Mouse (Mus musculus) cortical plate, adult 2 months (tissue): Measurements from ENCODE around the gene Alox5ap. TPM values are rescaled to one million over a fixed set of nuclear protein-coding genes. Genes with fewer than 3 reads are reported as not detected.

Experiments
- H3K27ac ChIP-seq: fragments of 200-500 bp; 2 replicates; pipeline ENCODE4 v1.5.1; 2012; ENCODE audit warnings: low read length, control low read depth, inconsistent platforms; ENCODE audit not compliant: insufficient read depth
- H3K4me1 ChIP-seq: fragments of 200-500 bp; 2 replicates; pipeline ENCODE4 v1.6.1; 2011; ENCODE audit warnings: low read length; ENCODE audit not compliant: control insufficient read depth, insufficient read depth
- H3K4me3 ChIP-seq: fragments of 200-500 bp; 2 replicates; pipeline ENCODE4 v1.5.1; 2011; ENCODE audit warnings: mild to moderate bottlenecking, low read length, control low read depth; ENCODE audit not compliant: insufficient read depth
- CTCF ChIP-seq: fragments of 200-500 bp; IDR thresholded peaks from 2 replicates; pipeline ENCODE4 v1.5.1; 2011; ENCODE audit warnings: mild to moderate bottlenecking, control low read depth, low read length; ENCODE audit not compliant: insufficient read depth; ENCODE audit errors: extremely low read depth
- POLR2A ChIP-seq: fragments of 200-500 bp; IDR thresholded peaks from 2 replicates; pipeline ENCODE4 v1.6.1; 2011; ENCODE audit warnings: mild to moderate bottlenecking, low read length, control low read depth; ENCODE audit not compliant: insufficient read depth; ENCODE audit errors: extremely low read depth
- polyA plus RNA-seq: library from polyadenylated mRNA; depleted of rRNA; stranded (reverse); fragments of >200 nt; gene quantifications from 2 replicates; pipeline ENCODE4 v1.2.3, GENCODE M21; 2012

The Alox5ap gene
- polyA plus RNA-seq, 1 experiment, result 18.0 TPM

DNA sequence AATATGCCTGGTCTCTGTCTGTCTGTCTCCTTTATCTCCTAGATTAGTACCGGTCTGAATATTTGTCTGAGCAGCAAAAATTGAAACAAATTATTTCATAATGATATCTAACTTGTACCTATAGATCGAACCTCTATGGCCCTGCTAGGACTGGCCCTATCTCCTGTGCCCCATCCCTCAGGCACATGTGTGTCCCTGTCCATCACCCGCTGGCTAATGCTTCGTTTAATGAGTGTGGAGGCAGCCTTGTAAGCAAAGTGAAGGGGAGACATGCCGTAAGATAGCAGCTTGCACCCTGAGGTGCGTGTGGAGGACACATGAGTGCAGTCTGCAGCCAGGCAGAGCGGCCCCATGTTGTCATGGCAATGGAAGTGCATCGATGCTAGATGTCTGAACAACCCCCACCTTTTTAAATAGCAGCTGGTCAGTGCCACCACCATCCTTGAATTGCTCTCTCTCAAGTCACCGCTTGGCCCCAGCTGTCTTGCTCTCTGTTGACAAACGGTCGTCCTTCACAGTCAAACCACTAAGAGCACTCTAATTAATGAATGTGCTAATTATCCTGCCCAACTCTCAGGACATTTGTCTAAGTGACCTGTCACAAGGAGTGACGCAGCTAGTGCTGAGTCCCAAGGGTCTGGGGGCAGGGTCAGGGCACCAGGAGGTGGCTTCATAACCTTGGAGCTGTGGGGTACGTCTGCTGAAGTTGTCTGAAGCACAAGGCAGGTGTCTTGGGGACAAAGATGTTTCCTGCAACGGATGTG lies 6.9 kb upstream of the Alox5ap start:
- H3K27ac ChIP-seq, result no peak overlapping the region
- peaks cover 2% of the 10 kb centered on the region; the same call in 1 of the 2 replicates for H3K4me1 ChIP-seq
- no peak overlapping the region for H3K4me3 ChIP-seq
- TF ChIP-seq CTCF (no peak), POLR2A (no peak)

GRCm38 (mm10) chr5:149259093-149259492 lies 5.5 kb upstream of the Alox5ap start:
- no peak overlapping the region for H3K27ac ChIP-seq
- H3K4me1 ChIP-seq, result peaks cover 2% of the 10 kb centered on the region; the same call in 1 of the 2 replicates
- TF ChIP-seq CTCF (no peak), POLR2A (no peak)

GRCm38 (mm10) chr5:149261449-149261848 lies 3.1 kb upstream of the Alox5ap start:
- TF ChIP-seq CTCF, result no peak
- no peak overlapping the region for H3K4me3 ChIP-seq
- H3K27ac ChIP-seq, result no peak overlapping the region
- H3K4me1 ChIP-seq, result peaks cover 2% of the 10 kb centered on the region; the same call in 1 of the 2 replicates

More at GRCm38 (mm10) chr5:149259093-149259492, 5.5 kb upstream of the Alox5ap start:
- no peak overlapping the region for H3K4me3 ChIP-seq

GRCm38 (mm10) chr5:149261866-149262265 lies 2.7 kb upstream of the Alox5ap start:
- TF ChIP-seq CTCF (0 out of 2 replicates have a peak, but pooled peaks have one; percentile 3), POLR2A (no peak)
- H3K4me1 ChIP-seq, result peaks cover 2% of the 10 kb centered on the region; the same call in 1 of the 2 replicates
- H3K4me3 ChIP-seq, result no peak overlapping the region
- H3K27ac ChIP-seq, result no peak overlapping the region

- no peak overlapping the region for H3K27ac ChIP-seq
- H3K4me1 ChIP-seq, result no peaks in the 10 kb centered on the region
- TF ChIP-seq POLR2A, result no peak
- TF ChIP-seq CTCF, result no peak
- H3K4me3 ChIP-seq, result no peak overlapping the region
Observed at GRCm38 (mm10) chr5:149264878-149265279, 312 bp downstream of the Alox5ap start.

DNA sequence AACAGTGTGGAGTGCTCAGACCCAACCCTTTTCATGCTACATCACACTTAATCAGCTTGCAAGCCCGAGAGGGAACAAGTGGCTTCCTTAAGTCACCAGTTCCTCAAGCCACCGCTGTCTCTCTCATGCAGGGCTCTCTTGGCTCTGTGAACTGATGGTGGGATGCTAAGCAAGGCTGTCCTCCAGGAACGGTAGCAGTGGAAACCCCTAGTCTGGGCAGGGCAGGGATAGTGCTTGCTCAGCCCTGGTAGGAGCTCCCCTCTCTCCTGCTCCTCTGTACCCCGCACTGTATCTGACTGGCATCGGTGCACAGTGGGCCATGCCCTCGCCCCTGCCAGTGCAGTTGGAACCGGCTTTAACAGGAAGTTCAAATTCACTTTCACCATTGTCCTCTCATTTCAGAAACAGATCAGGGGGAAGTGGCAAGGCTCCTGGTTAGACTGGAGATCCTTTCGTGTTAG lies 2.2 kb downstream of the Alox5ap start:
- H3K4me3 ChIP-seq, result no peak overlapping the region
- no peak overlapping the region for H3K27ac ChIP-seq
- no peaks in the 10 kb centered on the region for H3K4me1 ChIP-seq
- TF ChIP-seq CTCF (no peak), POLR2A (no peak)

DNA sequence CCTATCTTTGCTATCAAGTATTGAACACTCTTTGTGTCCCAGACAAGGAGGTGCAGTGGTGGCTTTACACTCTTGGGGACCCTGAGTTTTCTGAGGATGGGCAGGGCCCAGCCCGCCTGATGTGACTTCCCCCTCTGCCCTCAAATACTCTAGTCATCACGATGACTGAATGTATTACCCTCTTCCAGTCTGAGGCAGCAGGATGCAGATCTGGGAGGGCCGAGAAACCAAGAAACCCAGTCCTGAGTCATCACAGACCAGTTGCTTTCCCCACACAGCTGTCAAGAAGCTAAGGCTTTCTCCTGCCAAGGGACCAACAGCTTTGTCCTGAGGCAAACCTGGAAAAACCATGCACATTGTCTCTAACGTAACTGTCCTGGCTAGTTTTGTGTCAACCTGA lies 2.9 kb downstream of the Alox5ap start:
- no peak overlapping the region for H3K27ac ChIP-seq
- no peaks in the 10 kb centered on the region for H3K4me1 ChIP-seq
- H3K4me3 ChIP-seq, result no peak overlapping the region
- TF ChIP-seq CTCF (no peak), POLR2A (no peak)

- TF ChIP-seq CTCF, result no peak
- Histone ChIP-seq H3K4me3 (no peak overlapping the region), H3K27ac (no peak overlapping the region), H3K4me1 (no peaks in the 10 kb centered on the region)
Observed at GRCm38 (mm10) chr5:149271291-149271690, 6.7 kb downstream of the Alox5ap start.

- no peak overlapping the region for H3K4me3 ChIP-seq
- H3K4me1 ChIP-seq, result no peaks in the 10 kb centered on the region
- TF ChIP-seq CTCF, result no peak
- no peak for TF ChIP-seq POLR2A
- no peak overlapping the region for H3K27ac ChIP-seq
Observed at GRCm38 (mm10) chr5:149272535-149272934, 8.0 kb downstream of the Alox5ap start.

DNA sequence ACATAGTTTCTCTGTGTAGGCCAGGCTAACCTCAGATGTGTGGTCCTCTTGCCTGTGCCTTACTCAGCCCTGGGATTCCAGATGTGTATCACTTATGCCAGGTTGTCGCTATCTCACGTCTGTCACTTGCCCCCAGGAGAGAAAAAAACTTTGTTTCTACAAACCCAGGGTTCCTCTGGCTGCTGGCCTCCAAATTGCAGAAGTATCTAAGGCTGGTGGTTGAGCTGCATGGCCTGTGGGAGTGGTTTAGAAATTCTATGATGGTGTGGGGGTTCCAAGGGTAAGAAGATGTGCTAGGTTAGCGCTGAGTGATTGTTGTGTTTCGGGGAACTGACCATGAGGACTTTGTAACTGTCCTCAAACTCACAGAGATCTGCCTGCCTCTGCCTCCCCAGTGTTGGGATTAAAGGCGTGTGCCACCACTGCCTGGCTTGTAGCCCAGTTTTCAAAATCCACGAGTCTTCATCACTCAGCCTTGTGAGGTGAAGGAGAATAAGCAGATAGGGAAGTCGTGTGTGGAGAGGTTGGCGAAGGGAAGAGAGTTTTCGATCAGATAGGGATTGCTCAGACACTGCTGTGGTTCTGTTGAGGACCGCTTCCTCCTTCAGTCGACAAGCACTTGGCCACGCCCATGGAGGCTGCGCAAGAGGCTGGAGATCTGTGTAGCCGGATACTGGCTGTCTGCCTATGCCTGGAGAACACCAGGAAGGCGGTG lies 10.0 kb downstream of the Alox5ap start:
- no peak overlapping the region for H3K27ac ChIP-seq
- TF ChIP-seq CTCF (no peak), POLR2A (no peak)
- H3K4me3 ChIP-seq, result no peak overlapping the region
- no peaks in the 10 kb centered on the region for H3K4me1 ChIP-seq
